Mouse (Mus musculus) ES-Bruce4 (cell line): ENCODE data around the gene Tulp2. TPM values are rescaled to one million over a fixed set of nuclear protein-coding genes. Genes with fewer than 3 reads are reported as not detected.
"Not testable (repeated sequence)": the region's sequence is repeated elsewhere in the genome, so short reads cannot be mapped to it uniquely, and the experiment has no call there.

Source experiments
- H3K27ac ChIP-seq: 2 replicates; pipeline ENCODE4 v1.5.1; 2012; ENCODE audit warnings: low read length, inconsistent platforms; ENCODE audit not compliant: insufficient read depth
- H3K27me3 ChIP-seq: 2 replicates; pipeline ENCODE4 v1.6.1; 2012; ENCODE audit warnings: mild to moderate bottlenecking, low read length, inconsistent platforms; ENCODE audit not compliant: control insufficient read depth, poor library complexity, insufficient read depth, severe bottlenecking
- H3K36me3 ChIP-seq: 2 replicates; pipeline ENCODE4 v1.6.1; 2012; ENCODE audit warnings: inconsistent platforms, mild to moderate bottlenecking, low read length, moderate library complexity; ENCODE audit not compliant: control insufficient read depth, poor library complexity, insufficient read depth, severe bottlenecking
- H3K4me1 ChIP-seq: one replicate; pipeline ENCODE4 v1.8.1; 2011; ENCODE audit warnings: low read length; ENCODE audit not compliant: control insufficient read depth, insufficient read depth
- H3K4me3 ChIP-seq: 2 replicates; pipeline ENCODE4 v1.5.1; 2011; ENCODE audit warnings: low read depth, mild to moderate bottlenecking, low read length
- H3K9ac ChIP-seq: 2 replicates; pipeline ENCODE4 v1.6.1; 2012; ENCODE audit warnings: low read depth, mild to moderate bottlenecking, inconsistent platforms; ENCODE audit not compliant: poor library complexity, severe bottlenecking
- H3K9me3 ChIP-seq: replicated peaks from 2 replicates; pipeline ENCODE4 v1.6.1; 2012; ENCODE audit warnings: mild to moderate bottlenecking, low read length, inconsistent platforms; ENCODE audit not compliant: control insufficient read depth, poor library complexity, insufficient read depth, severe bottlenecking
- CTCF ChIP-seq: IDR thresholded peaks from one replicate; pipeline ENCODE4 v1.8.1; 2011; ENCODE audit warnings: low read depth, low read length
- EP300 ChIP-seq: IDR thresholded peaks from 2 replicates; pipeline ENCODE4 v1.6.1; 2011; ENCODE audit warnings: low read depth, low read length; ENCODE audit not compliant: insufficient read depth
- POLR2A ChIP-seq: IDR thresholded peaks from one replicate; pipeline ENCODE4 v1.8.1; 2011; ENCODE audit warnings: low read length; ENCODE audit not compliant: insufficient read depth
- polyA plus RNA-seq: library from polyadenylated mRNA; stranded (reverse); fragments of >200 nt; gene quantifications from 2 replicates; pipeline ENCODE4 v1.2.4, GENCODE M21; 2011; ENCODE audit warnings: low read depth; ENCODE audit not compliant: missing spikeins, insufficient read depth, insufficient read length

Gene Tulp2
- polyA plus RNA-seq, 1 experiment = 1.3 TPM

DNA sequence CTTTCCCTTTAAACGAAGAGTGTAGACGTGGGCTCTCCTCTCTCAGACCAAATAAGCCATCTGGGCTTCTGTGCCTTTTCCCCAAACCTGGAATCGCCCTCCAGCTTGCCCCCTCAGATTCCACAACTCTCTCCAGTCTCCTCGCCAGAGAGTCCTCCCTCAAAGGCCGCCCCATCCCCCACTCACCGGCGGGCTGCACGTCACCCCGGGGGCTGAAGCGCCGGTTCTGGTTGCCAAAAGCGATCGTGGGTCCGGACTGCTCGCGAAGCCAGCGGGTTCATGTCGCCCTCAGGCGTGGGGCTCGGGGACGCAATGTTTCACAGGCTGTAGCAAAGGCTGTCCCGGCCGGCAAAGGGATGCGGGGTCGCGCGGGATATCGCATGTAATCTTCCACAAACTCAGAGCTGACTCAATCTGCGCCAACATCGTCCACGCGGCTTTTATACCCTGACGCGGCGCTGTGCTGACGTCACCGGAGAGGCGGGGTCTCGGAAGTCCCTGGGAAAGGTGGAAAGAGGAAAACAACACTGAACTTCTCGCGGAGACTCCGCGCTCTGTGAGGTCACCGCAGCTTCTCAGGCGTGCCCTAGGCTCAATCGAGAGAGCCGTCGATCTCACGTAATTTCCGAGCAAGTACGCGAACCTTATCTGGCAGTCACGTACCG is 44.3 kb downstream of the Tulp2 start, which contains the start of the genes Ppp1r15a and Plekha4:
Ppp1r15a (minus strand) TSS at position 460 of the 665 bp plus-strand sequence.
Plekha4 (plus strand) TSS at position 522 of the 665 bp plus-strand sequence.
- peak; percentile 96 for TF ChIP-seq POLR2A
- TF ChIP-seq CTCF = no peak
- TF ChIP-seq EP300 = no peak
- Histone ChIP-seq H3K36me3 (peaks cover 12% of the 10 kb centered on the region), H3K9me3 (no peaks in the 10 kb centered on the region), H3K4me3 (peak within 1 kb of the TSS; percentile 76), H3K4me1 (peaks cover 4% of the 10 kb centered on the region), H3K27me3 (no peaks in the 10 kb centered on the region), H3K9ac (peak within 1 kb of the TSS; percentile 67), H3K27ac (peak within 1 kb of the TSS; percentile 67)

DNA sequence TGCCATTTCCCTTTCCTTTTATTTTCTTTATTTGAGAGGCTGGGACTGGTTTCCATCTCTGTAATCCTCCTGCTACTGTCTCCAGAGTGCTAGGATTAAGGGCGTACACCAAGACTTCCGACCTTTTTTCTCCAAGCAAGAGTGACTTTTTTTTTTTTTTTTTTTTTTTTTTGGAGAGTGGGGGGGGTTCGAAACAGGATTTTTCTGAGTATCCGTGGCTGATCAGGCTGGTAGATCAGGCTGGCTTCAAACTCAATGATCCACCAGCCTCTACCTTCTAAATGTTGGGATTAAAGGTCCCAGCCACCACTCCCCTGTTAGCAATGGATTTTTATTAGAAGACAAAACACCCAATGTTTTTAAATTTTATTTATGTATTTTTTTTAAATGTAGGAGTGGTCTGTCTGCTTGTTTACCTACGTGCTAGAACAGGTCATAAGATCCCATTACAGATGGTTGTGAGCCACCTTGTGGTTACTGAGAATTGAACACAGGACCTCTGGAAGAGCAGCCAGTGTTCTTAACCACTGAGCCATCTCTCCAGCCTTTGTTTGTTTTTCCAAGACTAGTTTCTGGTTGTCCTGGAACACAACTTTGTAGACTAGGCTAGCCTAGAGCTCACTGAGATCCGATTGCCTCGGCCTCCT is 44.9 kb downstream of the Tulp2 start:
- peaks cover 4% of the 10 kb centered on the region for H3K4me1 ChIP-seq
- no peaks in the 10 kb centered on the region for H3K9me3 ChIP-seq
- H3K27ac ChIP-seq = peak overlapping the region; percentile 67
- no peaks in the 10 kb centered on the region for H3K27me3 ChIP-seq
- peak overlapping the region; percentile 76 for H3K4me3 ChIP-seq
- peaks cover 12% of the 10 kb centered on the region for H3K36me3 ChIP-seq
- peak overlapping the region; percentile 67 for H3K9ac ChIP-seq
- no peak for TF ChIP-seq EP300
- TF ChIP-seq POLR2A = no peak
- TF ChIP-seq CTCF = no peak

DNA sequence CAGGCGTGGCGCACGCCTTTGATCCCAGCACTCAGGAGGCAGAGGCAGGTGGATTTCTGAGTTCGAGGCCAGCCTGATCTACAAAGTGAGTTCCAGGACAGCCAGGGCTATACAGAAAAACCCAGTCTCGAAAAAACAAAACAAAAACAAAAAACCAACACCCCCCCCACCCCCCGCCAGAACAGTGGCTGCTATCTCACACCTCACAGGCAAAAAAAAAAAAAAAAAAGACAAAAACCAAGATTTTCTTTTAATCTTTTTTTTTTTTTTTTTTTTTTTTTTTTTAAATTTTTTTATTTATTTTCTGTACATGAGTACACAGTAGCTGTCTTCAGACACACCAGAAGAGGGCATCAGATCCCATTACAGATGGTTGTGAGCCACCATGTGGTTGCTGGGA is 45.5 kb downstream of the Tulp2 start:
- peaks cover 12% of the 10 kb centered on the region for H3K36me3 ChIP-seq
- not testable (repeated sequence) for H3K4me1 ChIP-seq, H3K9ac ChIP-seq, H3K27me3 ChIP-seq, H3K27ac ChIP-seq, H3K9me3 ChIP-seq
- H3K4me3 ChIP-seq = peak overlapping the region; percentile 5; the same call in 1 of the 2 replicates

DNA sequence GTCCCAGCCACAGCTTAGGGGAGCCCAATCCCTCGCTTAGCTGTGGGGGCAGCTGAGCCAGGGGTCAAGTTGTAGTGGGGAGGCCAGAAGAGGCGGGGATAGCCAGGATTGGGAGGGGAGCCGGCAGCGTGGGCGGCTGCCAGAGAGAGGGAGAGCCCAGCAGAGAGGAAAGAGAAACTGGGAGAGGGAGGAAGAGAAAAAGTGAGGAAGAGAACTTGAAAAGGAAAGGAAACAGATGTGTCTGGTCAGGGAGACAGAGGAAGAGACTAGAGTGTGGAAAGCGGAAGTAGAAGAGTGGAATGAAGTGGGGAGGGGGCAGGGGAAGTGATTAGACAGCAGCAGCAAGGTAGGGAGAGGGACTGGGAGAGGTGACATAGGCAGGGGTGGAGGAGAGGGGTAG is 47.8 kb downstream of the Tulp2 start:
- Histone ChIP-seq H3K27me3 (no peaks in the 10 kb centered on the region), H3K9me3 (no peaks in the 10 kb centered on the region), H3K36me3 (peaks cover 2% of the 10 kb centered on the region), H3K27ac (no peak overlapping the region), H3K4me3 (no peak overlapping the region), H3K4me1 (peaks cover 7% of the 10 kb centered on the region), H3K9ac (no peak overlapping the region)
- TF ChIP-seq CTCF = no peak

DNA sequence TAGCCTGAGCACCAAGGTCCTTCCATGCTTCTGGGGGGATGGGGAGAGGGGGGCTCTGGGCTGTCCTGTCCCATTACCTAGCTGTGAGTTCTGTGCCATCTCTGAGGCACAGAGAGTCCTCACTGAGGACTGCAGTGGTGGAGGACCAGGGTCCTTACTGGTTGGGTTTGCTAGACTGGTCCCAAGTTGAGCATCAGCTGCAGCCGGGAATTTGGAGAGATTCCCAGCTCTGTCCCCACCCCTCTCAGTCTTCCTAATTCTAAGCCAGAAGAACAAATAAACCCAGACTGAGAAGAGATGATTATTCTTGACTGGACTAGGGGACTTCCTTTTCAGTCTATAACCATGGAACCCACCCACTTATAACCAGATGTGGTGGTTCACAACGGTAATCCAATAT is 49.0 kb downstream of the Tulp2 start:
- H3K9ac ChIP-seq = no peak overlapping the region
- H3K27me3 ChIP-seq = no peaks in the 10 kb centered on the region
- TF ChIP-seq CTCF (no peak), EP300 (no peak), POLR2A (no peak)
- H3K4me3 ChIP-seq = no peak overlapping the region
- H3K36me3 ChIP-seq = no peaks in the 10 kb centered on the region
- H3K9me3 ChIP-seq = no peaks in the 10 kb centered on the region
- peaks cover 9% of the 10 kb centered on the region for H3K4me1 ChIP-seq
- H3K27ac ChIP-seq = no peak overlapping the region

DNA sequence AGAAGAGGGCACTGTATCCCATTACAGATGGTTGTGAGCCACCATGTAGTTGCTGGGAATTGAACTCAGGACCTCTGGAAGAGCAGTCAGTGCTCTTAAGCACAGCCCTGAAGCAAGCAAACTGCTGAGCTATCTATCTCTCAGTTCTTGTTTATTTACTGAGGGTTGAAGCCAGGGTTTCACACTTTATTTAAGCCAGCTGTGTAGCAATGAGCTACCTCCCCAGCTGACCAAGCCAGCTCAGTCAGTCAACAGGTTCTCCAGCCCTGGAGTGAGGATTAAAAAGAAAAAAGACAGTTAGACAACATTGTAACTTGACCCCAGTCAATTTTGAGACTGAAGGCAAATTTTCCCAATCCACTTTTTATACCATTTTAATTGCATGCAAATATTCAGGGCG is 54.0 kb downstream of the Tulp2 start:
- peaks cover 6% of the 10 kb centered on the region for H3K4me1 ChIP-seq
- no peaks in the 10 kb centered on the region for H3K9me3 ChIP-seq
- TF ChIP-seq CTCF (no peak), EP300 (no peak), POLR2A (no peak)
- H3K4me3 ChIP-seq = no peak overlapping the region
- no peaks in the 10 kb centered on the region for H3K36me3 ChIP-seq
- H3K9ac ChIP-seq = no peak overlapping the region
- H3K27ac ChIP-seq = no peak overlapping the region
- H3K27me3 ChIP-seq = no peaks in the 10 kb centered on the region
